Mouse (Mus musculus) urinary bladder, postnatal 14 days (tissue): ENCODE results near the gene Zbed3.
"Not testable (repeated sequence)": the region's sequence is repeated elsewhere in the genome, so short reads cannot be mapped to it uniquely, and the experiment has no call there.

Source experiments
- DNase-seq: peaks from one replicate; pipeline ENCODE4 v3.0.0; 2021; ENCODE audit warnings: low spot score

The Zbed3 gene

DNA sequence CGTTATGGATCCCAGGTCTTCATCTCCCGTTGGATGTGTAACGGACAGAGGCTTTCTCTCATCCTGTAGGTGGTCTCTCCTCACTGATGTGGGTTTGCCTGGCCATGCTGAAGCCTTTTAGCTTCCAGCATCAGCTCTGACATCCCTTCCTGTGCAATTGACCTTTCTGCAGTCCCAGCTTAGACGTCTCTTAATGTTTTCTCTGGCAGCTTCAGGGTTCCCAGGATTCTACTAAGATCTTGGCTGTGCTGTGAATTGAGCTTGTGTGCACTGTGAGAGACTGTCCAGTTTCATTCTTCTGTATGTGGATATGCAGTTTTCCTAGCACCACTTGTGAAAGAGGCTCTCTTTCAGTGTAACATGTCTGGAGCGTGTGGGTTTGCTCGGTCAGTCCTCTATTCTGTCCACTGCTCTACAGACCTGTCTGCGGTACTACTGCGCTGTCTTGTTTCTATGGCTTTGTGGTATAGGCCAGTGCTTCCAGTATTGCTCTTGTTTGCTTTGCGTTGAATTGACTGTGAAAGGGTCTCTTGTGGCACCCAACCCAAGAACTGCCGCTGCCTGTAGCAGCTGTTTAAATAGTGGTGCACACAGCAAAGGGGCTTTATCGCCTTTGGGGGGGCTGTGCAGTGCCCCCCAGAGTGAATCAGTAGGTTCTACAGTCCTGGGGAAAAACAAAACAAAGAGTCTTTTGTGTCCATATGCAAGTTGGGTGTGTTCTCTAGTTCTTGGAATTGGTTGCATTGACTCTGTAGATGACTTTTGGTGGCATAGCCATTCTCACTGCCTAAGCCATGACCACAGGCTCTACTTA, 8.9 kb downstream of the Zbed3 start:
- no peak for DNase-seq

DNA sequence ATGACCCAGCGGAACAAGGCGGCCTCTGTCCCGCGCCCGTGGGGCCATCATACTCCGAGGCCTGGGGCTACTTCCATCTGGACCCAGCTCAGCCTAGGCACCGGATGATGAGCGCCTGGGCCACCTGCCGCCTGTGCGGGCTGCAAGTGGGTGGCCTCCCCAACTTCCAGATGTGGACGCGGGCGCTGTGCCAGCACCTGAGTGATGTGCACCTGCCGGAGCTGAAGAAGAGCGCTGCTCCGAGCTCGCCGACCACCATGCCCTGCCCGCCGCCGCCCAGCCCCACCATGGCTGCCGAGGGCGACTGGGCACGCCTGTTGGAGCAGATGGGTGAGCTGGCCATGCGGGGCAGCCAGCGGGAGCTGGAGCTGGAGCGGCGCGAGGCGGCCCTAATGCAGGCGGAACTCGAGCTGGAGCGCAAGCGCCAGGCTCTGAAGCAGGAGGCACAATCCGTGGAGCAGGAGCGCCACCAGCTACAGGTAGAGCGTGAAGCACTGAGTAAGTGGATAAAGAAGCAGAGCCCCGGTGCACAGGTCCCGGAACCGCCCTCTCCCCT, 12.8 kb downstream of the Zbed3 start:
- no peak for DNase-seq

DNA sequence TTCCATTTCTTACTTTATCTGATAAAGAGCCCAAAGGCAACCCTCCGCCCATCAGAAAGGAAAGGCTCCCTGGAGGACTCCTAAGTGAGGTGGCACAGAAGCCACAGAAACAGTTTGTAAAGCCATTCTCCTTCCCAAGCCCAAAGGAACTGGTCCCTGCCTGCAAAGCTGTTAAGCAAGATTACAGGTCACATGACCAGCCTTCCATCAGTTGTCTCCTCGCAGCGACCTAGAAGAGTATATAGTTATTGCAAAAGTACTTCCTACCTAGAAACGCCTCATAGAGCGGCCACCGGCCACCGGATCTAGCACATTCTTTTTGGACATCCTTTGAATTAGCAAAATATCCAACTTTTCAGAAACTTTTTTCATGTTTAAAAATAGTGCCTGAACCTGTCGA, 20.1 kb downstream of the Zbed3 start:
- no peak for DNase-seq

DNA sequence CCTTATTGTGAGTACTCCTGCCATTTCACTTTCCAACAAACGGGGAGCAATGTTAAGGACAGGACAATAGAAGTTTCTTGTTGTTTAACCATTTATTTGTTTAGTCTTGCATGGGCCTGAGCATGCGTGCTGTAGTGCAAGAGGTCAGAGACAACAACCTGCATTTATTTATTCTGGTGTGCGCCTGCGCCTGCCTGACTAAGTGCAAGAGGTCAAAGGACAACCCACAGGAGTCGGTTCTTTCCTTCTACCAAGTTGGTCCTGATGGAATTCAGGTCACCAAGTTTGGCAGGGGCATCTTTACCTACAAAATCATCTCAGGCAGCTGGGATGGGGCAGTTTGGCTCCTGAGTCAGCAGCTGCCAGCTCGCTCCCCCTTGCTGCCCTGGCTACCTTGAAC, 22.5 kb downstream of the Zbed3 start:
- DNase-seq, result no peak

DNA sequence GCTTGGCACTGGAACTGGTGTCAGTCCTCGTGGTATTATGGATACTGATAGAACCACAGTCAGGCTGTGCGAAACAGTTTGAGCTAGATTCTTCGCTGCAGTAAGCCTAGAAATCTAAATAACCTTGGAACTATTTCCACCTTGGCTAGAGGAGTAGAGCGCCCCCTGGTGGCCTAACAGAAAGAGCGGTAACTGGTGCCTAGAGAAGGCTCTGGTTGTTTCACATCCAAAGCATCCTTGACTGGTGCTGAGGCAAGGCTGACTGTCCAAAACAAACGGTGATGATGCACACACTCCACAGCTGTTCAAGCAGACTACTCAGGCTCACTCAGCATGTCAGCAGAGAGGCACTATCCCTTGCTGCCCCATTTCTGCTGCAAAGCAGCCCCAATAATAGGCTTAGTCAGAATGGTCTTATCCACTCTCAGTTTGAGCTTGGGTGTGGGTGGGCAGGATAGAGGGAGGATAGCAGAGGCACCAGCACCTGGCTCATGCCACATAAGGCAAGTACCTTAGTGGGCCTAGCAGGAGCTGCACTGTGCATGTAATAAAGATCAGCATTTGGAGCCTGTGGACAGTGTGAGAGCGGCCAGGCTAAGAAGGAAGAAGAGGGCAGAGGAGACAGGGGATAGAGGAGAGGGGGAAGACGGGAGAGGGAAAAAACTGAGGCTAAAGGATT, 23.7 kb downstream of the Zbed3 start:
- DNase-seq, result peak; percentile 80

DNA sequence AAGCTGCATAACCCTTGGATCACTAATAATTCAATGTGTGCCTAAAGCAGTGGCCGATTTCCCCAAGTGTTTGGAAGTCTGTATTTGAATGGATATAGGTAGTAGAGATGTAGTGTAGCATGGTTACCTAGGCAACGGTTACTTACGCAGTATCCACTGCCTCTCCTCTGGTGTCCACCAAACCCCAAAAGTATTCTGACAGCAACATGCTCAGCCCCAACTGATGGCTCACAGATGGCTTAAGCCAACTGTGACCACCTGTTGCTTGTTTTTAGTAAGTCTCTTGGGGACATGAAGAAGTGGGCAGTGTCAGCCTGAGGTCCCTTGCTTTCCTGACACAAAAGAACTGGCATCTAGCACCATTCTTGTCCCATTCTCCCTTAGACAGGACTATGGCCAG, 25.1 kb downstream of the Zbed3 start:
- DNase-seq, result no peak

DNA sequence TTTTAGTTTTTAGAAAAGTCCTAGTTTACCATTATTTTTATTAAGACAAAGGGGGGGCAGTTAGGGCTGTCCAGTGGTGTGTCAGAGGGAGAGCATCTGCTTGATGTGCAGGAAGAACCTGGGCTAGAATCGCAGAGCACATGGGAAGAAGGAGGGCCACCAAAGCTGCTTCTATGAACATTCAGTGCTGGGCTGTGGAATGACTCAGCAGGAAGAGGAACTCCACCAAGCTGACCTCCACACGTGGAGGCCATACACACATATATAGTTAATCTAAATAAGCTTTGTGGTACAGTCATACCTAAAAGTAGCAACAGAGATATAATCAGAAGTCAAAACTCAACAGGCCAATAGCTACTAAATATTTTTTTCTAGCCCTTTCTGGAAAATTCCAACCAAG, 34.8 kb downstream of the Zbed3 start:
- no peak for DNase-seq

DNA sequence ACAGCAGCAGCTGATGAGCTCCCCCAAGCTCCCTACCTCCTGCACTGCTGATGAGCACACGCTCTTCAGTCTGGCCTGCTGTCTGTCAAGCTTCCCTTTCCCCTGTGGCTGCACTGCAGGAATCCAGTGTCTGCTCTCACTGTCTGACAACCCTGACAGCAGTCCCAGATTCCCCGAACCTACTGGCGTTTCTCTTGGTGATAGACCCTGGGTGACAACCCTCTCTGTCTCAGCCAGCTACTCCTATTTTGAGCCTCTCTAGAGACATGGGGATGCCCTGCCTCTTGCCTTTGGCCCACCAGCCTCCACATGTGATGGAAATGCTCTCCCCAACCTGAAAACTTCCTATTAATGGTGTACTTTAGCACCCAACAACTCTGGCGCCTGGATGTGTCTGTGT, 40.0 kb downstream of the Zbed3 start:
- DNase-seq, result no peak

DNA sequence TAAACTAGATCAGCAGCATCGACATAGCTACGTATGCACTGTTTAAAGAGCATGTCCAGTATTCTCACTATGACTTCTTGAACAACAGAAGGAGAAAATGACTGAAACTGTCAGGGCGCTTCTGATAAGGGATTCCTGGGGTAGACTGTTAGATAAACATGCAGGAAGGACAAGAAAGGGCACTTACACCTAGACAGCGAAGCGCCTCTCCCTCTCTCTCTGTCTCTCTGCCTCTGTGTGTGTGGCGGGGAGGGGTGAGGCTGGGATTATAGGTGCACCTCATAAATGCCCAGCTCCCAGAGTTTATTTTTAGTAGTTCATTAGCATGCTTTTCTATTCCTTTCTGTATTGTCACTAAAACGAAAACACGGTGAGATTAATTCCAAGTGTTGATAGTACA, 42.9 kb downstream of the Zbed3 start:
- DNase-seq, result no peak

DNA sequence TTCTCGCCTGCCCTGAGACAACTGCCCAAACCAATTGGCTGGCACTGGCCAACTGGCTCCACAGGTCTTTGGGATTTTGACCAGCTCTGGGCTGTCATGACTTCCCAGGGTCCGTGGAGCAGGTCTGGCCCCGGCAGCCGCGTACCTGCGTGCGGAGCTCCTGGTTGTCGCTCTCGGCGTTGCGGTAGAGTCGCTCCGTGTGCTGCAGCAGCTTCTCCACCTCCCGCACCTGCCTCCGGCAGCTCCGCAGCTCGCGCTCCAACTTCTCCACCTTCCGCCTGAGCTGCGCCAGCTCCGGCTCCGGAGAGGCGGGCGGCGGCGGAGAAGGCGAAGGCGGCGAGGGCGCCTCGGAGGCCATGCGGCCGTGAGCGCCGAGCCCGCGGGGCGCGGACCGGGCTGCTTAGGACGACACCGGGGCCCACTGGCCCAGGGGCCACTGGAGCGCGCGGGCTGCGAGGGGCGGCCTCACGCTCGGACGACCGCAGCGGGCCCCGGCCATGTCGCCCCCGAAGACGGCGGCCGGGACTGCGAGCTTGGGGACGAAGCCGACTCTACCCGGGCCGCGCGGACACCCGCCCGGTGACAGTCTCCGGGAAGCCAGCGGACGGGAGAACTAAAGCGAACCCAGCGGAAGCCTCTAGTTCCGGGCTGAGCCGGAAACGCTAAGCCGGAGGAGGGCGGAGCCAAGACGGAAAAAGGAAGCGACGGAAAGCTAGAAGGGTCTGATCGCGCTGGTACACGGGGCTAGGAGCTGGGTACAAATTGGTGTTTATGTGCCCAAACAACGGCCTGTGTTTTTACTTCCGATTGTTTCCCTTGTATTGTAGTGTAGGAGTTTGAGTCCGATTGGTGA, 51.5 kb downstream of the Zbed3 start, which contains the start of gene Aggf1:
TSS of gene Aggf1 (minus strand) at position 652 of the 853 bp plus-strand sequence.
- DNase-seq, result peak; percentile 92

DNA sequence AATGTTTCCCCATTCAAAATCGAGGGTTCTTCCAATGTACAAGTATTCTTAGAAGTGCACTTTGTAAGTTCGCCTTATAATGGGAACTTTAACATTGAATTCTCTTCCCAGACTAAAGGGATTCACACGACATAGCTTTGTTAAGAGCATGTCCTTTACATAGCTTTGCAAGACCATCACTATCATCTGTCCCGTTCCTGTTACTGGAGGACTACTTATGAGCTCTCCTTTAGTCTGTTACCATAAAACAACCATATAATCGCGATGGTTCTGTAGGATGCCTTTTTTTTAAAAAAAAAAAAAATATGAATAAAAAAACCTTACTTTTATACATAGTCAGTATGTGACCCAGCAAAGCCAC, 52.1 kb downstream of the Zbed3 start:
- no peak for DNase-seq

DNA sequence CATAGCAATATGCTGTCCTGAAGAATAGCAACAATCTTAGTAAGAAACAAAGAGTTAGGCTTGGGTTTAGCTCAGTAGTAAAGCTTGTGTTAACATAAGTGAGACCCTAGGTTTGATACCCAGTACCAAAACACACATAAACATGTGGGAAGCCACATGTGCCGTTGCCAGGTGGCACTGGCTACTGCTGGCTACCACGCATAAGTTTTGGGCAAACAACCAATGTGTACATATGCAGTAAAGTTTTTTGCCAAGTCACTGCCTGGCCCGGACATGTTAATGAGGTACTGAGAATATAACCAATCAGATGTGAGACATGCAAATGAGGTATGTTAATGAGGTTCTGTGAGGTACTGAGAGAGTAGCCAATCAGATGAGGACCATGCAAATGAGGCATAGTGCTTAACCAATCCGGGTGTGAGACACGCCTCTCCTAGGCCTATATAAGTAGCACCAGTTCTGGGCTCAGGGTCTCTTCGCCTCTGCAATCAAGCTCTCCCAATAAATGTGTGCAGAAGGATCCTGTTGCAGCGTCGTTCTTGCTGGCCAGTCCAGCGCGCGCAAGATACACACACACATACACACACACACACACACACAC, 53.4 kb downstream of the Zbed3 start:
- not testable (repeated sequence) for DNase-seq

DNA sequence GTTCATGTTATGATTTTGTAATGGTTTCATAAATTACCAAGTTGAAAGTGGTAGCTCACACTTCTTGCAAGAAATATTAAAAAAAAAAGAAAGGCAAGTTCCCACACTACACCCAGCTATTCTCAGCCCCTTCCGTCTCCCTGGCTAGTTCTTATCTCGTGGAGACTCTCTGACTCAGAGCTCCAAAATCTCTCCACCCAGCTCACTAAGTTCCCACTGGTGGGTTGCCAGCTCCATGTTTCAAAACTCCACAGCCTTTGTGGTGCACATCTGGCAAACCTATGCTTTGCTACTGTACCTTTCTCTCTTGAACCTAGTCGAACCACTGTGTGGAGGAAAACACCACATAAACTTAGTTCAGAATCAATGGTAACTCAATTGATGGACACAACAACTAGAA, 55.3 kb downstream of the Zbed3 start:
- peak; percentile 54 for DNase-seq

DNA sequence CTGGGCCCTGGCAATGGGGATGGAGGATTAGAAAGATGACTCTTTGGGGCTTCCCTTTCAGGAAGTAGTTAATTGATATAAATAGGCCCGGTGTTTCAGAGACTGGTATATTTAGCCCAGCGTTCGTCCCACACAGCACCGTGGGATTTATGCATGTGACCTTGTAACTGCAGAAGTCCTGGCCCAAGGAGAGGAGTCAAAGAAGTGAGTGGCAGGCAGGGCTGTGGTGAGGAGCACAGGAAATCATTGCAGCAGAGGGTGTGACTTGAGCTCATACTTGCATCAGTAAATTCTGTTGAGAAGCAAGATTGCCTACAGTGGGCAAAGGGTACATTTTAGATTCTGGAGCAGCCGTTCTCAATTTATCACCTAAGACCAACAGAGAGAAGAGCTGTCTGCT, 59.0 kb downstream of the Zbed3 start:
- no peak for DNase-seq
